Mouse (Mus musculus) T-helper 17 cell (primary cell): ENCODE data around the gene Usp38.

Experiments used
- in situ Hi-C, 2 experiments: fragments of 300-600 bp; cut with MboI, MseI; formaldehyde crosslinking; loops; 1 replicate in 1 of 2; 2 replicates in 1 of 2; pipeline ENCODE4 v1.15.1; 2025; ENCODE audit warnings: high pct_unique_total_duplicates in 2 of 2

Gene Usp38

GRCm38 (mm10) chr8:80963095-80963494 lies 51.6 kb downstream of the Usp38 start:
- in situ Hi-C loops: no loop called here

GRCm38 (mm10) chr8:80962592-80962983 lies 52.1 kb downstream of the Usp38 start:
- in situ Hi-C loops: no loop called here

- in situ Hi-C loops: no loop called here
Measured at GRCm38 (mm10) chr8:80961937-80962591, 52.7 kb downstream of the Usp38 start.

GRCm38 (mm10) chr8:80961070-80961609 lies 53.6 kb downstream of the Usp38 start:
- in situ Hi-C loops: no loop called here

- in situ Hi-C loops: loop anchor here in 1 of 2 experiments (5.0 kb wide), 1 partner anchor 72 kb away; no protein-coding TSS in a partner anchor
Measured at GRCm38 (mm10) chr8:80959588-80960268, 55.0 kb downstream of the Usp38 start.

- in situ Hi-C loops: loop anchor here in 1 of 2 experiments (5.0 kb wide), 1 partner anchor 70 kb away; no protein-coding TSS in a partner anchor
Measured at GRCm38 (mm10) chr8:80957776-80958175, 57.0 kb downstream of the Usp38 start.

GRCm38 (mm10) chr8:80952973-80953372 lies 61.8 kb downstream of the Usp38 start:
- in situ Hi-C loops: no loop called here

GRCm38 (mm10) chr8:80952235-80952915 lies 62.4 kb downstream of the Usp38 start:
- in situ Hi-C loops: no loop called here

GRCm38 (mm10) chr8:80948405-80949183 lies 66.1 kb downstream of the Usp38 start:
- in situ Hi-C loops: no loop called here

- in situ Hi-C loops: no loop called here
Measured at GRCm38 (mm10) chr8:80943742-80944141, 71.0 kb downstream of the Usp38 start.

- in situ Hi-C loops: no loop called here
Measured at GRCm38 (mm10) chr8:80941621-80942020, 73.1 kb downstream of the Usp38 start.

- in situ Hi-C loops: no loop called here
Measured at GRCm38 (mm10) chr8:80937814-80938650, 76.7 kb downstream of the Usp38 start.
